Mouse (Mus musculus): ENCODE measurements around the gene 2210011C24Rik.

DNA sequence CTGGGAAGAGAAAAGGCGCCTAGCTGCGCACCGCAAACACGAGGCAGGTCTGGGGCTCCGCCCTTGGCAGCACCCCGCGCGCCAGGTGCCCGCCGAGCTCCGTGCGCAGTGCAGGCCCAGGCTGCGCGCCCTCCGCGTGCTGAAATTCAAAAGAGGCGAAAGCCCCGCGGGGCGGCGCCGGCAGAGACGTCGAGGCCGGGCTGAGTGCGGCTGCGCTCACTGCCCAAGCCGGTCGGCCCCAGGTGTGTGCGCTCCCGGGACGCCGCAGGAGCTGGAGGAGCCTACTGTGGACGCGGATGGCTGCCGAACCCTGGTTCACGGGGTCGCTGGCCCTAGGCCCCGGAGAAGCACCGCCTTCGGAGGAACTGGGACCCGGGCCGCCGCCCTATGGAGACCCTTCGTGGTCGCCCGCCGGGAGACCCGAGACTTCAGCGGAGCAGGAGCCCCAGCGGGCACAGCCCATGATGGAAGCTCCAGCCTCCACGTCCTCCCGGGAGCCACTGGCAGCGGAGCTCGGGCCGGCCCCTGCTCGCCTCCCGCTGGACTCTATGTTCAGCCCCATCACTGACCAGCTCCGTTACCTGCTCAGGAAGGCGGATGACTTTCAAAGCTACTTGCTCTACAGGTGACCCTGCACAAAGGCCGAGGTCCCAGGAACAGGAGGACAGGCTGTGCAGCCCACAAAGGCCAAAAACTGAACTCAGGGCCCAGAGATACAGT, 10.5 kb downstream of the 2210011C24Rik start, which contains the start of gene 1700067K01Rik:
- TF ChIP-seq CTCF (IDR thresholded peaks at IDR 0.05) = no peak
- TF ChIP-seq EP300 (IDR thresholded peaks at IDR 0.05) = no peak

All from lung, postnatal 0 days (tissue).